Mouse (Mus musculus) spleen, adult 2 months (tissue): ENCODE measurements at regions not wholly inside any gene's neighbourhood (a gene's known extent, or its start where the extent isn't known, plus 50 kb on each side); places are given as distances from the start of the nearest gene placed in this dataset.

ENCODE experiments used
- CTCF ChIP-seq: fragments of 200-500 bp; IDR thresholded peaks from 2 replicates; pipeline ENCODE4 v1.5.1; 2011; ENCODE audit warnings: mild to moderate bottlenecking, inconsistent platforms; ENCODE audit not compliant: insufficient read depth, insufficient read length, insufficient replicate concordance; ENCODE audit errors: extremely low read depth
- POLR2A ChIP-seq: fragments of 200-500 bp; IDR thresholded peaks from 2 replicates; pipeline ENCODE4 v1.6.1; 2011; ENCODE audit warnings: low read depth, low read length, inconsistent platforms

DNA sequence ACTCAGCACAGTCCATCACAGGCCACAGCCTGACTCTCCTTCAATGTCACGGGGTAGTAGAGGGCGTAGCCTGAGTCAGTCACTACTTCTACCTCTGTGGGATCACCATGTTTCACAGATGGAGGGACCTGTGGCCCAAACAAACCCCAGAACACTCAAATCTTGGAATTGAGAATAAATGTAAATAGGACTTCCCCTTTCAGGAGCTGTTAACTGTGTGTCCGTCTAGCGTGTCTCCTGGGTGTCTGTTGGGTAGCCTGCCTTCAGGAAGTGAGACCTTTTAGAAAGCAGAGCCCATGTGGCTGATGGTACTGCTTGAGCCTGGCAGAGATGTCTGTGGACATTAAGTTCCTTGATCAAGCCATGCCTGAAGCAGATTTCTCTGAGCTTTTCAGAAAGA is 87.4 kb upstream of the Smim23 start:
- no peak for TF ChIP-seq CTCF
- TF ChIP-seq POLR2A, result no peak
